Mouse (Mus musculus) inflammation-experienced regulatory T-cells, adult 6 months (primary cell): Measurements from ENCODE around the gene Kdm2a. TPM values are rescaled to one million over a fixed set of nuclear protein-coding genes. Genes with fewer than 3 reads are reported as not detected.

ENCODE experiments used
- ATAC-seq: one replicate; pipeline ENCODE4 v1.8.0; 2017
- polyA plus RNA-seq, 3 experiments: library from polyadenylated mRNA; unstranded; fragments of 100-300 nt; shearing (Covaris generic); gene quantifications; one replicate each; pipeline ENCODE4 v1.2.1; 2017

Gene Kdm2a
- polyA plus RNA-seq, 3 experiments from 2014 or later, result 67.5 to 97.8 (median 86.3) TPM

GRCm38 (mm10) chr19:4326881-4327280 is 71.2 kb downstream of the Kdm2a start:
- no peak for ATAC-seq

- ATAC-seq, result no peak
These were observed 72.0 kb downstream of the Kdm2a start for GRCm38 (mm10) chr19:4326106-4326505.

GRCm38 (mm10) chr19:4322134-4322533 is 76.0 kb downstream of the Kdm2a start:
- no peak for ATAC-seq

GRCm38 (mm10) chr19:4321622-4322021 is 76.5 kb downstream of the Kdm2a start:
- ATAC-seq, result no peak

- ATAC-seq, result no peak
These were observed 78.8 kb downstream of the Kdm2a start for GRCm38 (mm10) chr19:4319272-4319671.

- ATAC-seq, result no peak
These were observed 80.9 kb downstream of the Kdm2a start for GRCm38 (mm10) chr19:4317181-4317580.

GRCm38 (mm10) chr19:4315223-4315944 is 82.7 kb downstream of the Kdm2a start:
- no peak for ATAC-seq

- ATAC-seq, result peak; percentile 56
These were observed 88.3 kb downstream of the Kdm2a start for GRCm38 (mm10) chr19:4309776-4310185.

GRCm38 (mm10) chr19:4309302-4309701 is 88.8 kb downstream of the Kdm2a start:
- no peak for ATAC-seq

GRCm38 (mm10) chr19:4306190-4306577 is 91.9 kb downstream of the Kdm2a start, which contains the start of gene Grk2:
Gene Grk2 (minus strand): TSS chr19:4306222.
- no peak for ATAC-seq

GRCm38 (mm10) chr19:4305491-4306189 is 92.4 kb downstream of the Kdm2a start:
- no peak for ATAC-seq

- ATAC-seq, result peak; percentile 51
These were observed 93.2 kb downstream of the Kdm2a start for GRCm38 (mm10) chr19:4304871-4305321.

- ATAC-seq, result no peak
These were observed 93.7 kb downstream of the Kdm2a start for GRCm38 (mm10) chr19:4304251-4304821.

GRCm38 (mm10) chr19:4303640-4303995 is 94.5 kb downstream of the Kdm2a start:
- ATAC-seq, result no peak

GRCm38 (mm10) chr19:4302936-4303639 is 95.0 kb downstream of the Kdm2a start:
- ATAC-seq, result no peak

GRCm38 (mm10) chr19:4301735-4302651 is 96.1 kb downstream of the Kdm2a start:
- ATAC-seq, result peak; percentile 23

GRCm38 (mm10) chr19:4300852-4301734 is 97.0 kb downstream of the Kdm2a start:
- ATAC-seq, result no peak

GRCm38 (mm10) chr19:4300271-4300704 is 97.8 kb downstream of the Kdm2a start:
- peak; percentile 82 for ATAC-seq

GRCm38 (mm10) chr19:4299574-4300270 is 98.4 kb downstream of the Kdm2a start:
- peak; percentile 30 for ATAC-seq

GRCm38 (mm10) chr19:4299126-4299525 is 99.0 kb downstream of the Kdm2a start:
- ATAC-seq, result no peak
